Mouse (Mus musculus) liver, embryonic 16.5 days (tissue): ENCODE data around the gene Srgap2. TPM values are rescaled to one million over a fixed set of nuclear protein-coding genes. Genes with fewer than 3 reads are reported as not detected.
A peak's percentile ranks its signal among the peaks of the same experiment; 100 is the strongest.

Experiments
- ATAC-seq: fragments of 200-750 bp; cut with Nextera tagmentation; 2 replicates; pipeline ENCODE4 v1.8.0; 2017; ENCODE audit warnings: low read depth, mild to moderate bottlenecking, moderate number of reproducible peaks, moderate library complexity
- H3K27ac ChIP-seq: fragments of 300-500 bp; sonication (generic); 2 replicates; pipeline ENCODE4 v1.5.1; 2014; ENCODE audit warnings: mild to moderate bottlenecking, low read length
- H3K27me3 ChIP-seq: fragments of 300-500 bp; sonication (generic); 2 replicates; pipeline ENCODE4 v1.6.1; 2014; ENCODE audit warnings: low read depth, low read length, mixed read lengths; ENCODE audit not compliant: control insufficient read depth, insufficient read depth
- H3K36me3 ChIP-seq: fragments of 300-500 bp; sonication (generic); 2 replicates; pipeline ENCODE4 v1.6.1; 2014; ENCODE audit warnings: mild to moderate bottlenecking; ENCODE audit not compliant: control insufficient read depth, insufficient read depth
- H3K4me1 ChIP-seq: fragments of 300-500 bp; sonication (generic); 2 replicates; pipeline ENCODE4 v1.6.1; 2014; ENCODE audit warnings: low read depth, low read length, mixed read lengths; ENCODE audit not compliant: control insufficient read depth
- H3K4me2 ChIP-seq: fragments of 300-500 bp; sonication (generic); 2 replicates; pipeline ENCODE4 v1.6.1; 2014; ENCODE audit warnings: low read depth, low read length, mixed read lengths
- H3K4me3 ChIP-seq: fragments of 300-500 bp; sonication (generic); 2 replicates; pipeline ENCODE4 v1.5.1; 2014; ENCODE audit warnings: low read depth, mild to moderate bottlenecking, low read length
- H3K9ac ChIP-seq: fragments of 300-500 bp; sonication (generic); 2 replicates; pipeline ENCODE4 v1.6.1; 2014; ENCODE audit warnings: low read depth, low read length
- H3K9me3 ChIP-seq: fragments of 300-500 bp; sonication (generic); replicated peaks from 2 replicates; pipeline ENCODE4 v1.6.1; 2016; ENCODE audit warnings: low read length; ENCODE audit not compliant: control insufficient read depth
- WGBS: fragments of 180-500 bp; shearing (Covaris S2); extraction: QIAGEN DNeasy Blood & Tissue Kit; methylation state at CpG from one replicate; pipeline ENCODE4 v1.1.7; 2014; ENCODE audit not compliant: insufficient replicate concordance; 5-methylcytosine and 5-hydroxymethylcytosine counted together
- polyA plus RNA-seq: library from polyadenylated mRNA; unstranded; fragments of >200 nt; fragmentation: Nextera tagmentation; extraction: Ambion mirVana; gene quantifications from 2 replicates; pipeline ENCODE4 v1.2.1, GENCODE M21; 2015

Gene Srgap2
- polyA plus RNA-seq, 1 experiment from 2014 or later = 5.3 TPM

DNA sequence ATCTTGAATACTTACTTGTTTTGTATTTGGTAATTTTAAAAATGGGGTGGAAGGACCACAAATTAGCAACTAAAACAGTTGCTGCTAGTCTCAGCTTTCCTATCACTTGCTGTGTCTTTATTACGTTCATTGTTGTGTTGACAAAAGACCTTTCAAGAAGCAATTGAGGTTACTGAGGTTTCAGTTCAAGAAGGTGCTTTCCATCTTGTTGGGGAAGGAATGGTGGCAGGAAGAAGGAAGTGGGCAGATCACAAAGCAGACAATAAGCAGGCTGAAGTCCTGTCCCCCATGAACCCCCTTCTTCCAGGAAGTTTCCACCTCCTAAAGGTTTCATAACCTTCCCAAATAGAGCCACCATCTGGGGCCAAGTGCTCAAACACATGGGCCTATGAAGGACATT, 161.3 kb downstream of the Srgap2 start:
- no peak overlapping the region for H3K4me3 ChIP-seq

DNA sequence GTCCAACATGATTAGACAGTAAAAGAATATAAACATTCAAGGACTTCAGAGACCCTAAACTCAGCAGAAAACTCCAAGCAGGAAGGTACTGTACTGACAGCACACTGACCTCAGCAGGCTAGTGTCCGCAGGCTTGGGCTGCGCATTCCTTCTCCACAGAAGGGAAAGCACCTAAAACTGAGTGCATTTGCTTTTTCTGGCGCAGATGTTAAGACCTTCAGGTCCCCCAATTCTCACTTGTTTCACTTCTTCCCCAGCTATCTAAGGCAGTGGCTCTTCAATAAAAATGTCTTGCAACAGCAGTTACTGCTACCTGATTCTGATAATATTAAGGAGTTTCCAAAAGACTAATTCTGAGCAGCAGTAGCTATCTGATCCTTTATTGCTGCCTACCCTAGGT, 162.7 kb downstream of the Srgap2 start:
- H3K4me2 ChIP-seq = no peak overlapping the region
- no peak overlapping the region for H3K27ac ChIP-seq
- H3K4me3 ChIP-seq = no peak overlapping the region
- H3K4me1 ChIP-seq = no peaks in the 10 kb centered on the region
- no peaks in the 10 kb centered on the region for H3K27me3 ChIP-seq
- 78% methylated on average over 3 of the region's 3 CpGs for WGBS
- no peak overlapping the region for H3K9ac ChIP-seq
- no peaks in the 10 kb centered on the region for H3K9me3 ChIP-seq
- ATAC-seq = no peak
- H3K36me3 ChIP-seq = no peaks in the 10 kb centered on the region

More for the DNA sequence above, 161.3 kb downstream of the Srgap2 start:
- Histone ChIP-seq H3K27ac (no peak overlapping the region), H3K4me1 (no peaks in the 10 kb centered on the region), H3K36me3 (no peaks in the 10 kb centered on the region), H3K4me2 (no peak overlapping the region), H3K9ac (no peak overlapping the region), H3K9me3 (no peaks in the 10 kb centered on the region), H3K27me3 (no peaks in the 10 kb centered on the region)
- ATAC-seq = no peak
- 50% methylated on average over 1 of the region's 1 CpGs for WGBS

DNA sequence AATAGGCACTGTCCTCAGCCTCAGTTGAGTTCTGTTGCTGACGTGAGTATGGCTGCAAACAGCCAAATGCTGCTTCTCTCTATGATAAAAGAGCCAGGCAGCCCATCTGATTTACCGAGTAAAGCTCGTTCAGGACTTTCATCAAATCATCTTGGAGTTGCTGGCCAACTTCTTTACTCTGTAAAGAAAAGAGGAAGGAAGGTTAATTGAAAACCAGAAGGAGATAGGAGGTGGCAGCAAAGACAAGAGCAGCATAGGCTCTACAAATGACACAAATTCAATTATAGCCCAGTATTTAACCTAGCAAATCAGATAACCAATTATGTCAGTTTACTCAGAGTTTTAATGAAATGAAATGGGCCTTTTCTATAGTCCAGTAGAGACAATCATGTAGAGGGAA, 163.3 kb downstream of the Srgap2 start:
- Histone ChIP-seq H3K27me3 (no peaks in the 10 kb centered on the region), H3K9me3 (no peaks in the 10 kb centered on the region), H3K9ac (no peak overlapping the region), H3K27ac (no peak overlapping the region), H3K36me3 (no peaks in the 10 kb centered on the region), H3K4me1 (no peaks in the 10 kb centered on the region), H3K4me2 (no peak overlapping the region), H3K4me3 (no peak overlapping the region)
- no peak for ATAC-seq
- WGBS = 16% methylated on average over 3 of the region's 3 CpGs

DNA sequence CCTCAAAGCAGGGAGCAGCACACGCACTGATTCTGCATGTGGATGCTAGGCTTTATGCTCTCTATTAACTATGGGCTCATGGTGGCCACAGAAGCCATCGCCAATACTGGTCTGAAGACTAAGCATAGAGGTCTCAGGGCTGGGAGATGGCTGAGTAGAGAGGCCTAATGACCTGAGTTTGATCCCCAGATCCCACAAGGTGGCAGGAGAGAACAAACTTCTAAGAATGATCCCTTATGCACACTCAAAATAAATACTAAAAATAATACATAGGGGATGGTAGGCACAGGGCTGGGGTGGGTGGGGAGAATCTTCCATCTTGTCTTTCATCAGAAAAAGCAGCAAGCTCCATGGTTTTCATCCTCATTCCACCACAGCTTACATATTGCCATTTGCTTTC, 165.1 kb downstream of the Srgap2 start:
- no peak for ATAC-seq
- Histone ChIP-seq H3K4me3 (no peak overlapping the region), H3K4me1 (no peaks in the 10 kb centered on the region), H3K27me3 (no peaks in the 10 kb centered on the region), H3K9ac (no peak overlapping the region), H3K27ac (no peak overlapping the region), H3K36me3 (no peaks in the 10 kb centered on the region), H3K9me3 (no peaks in the 10 kb centered on the region), H3K4me2 (no peak overlapping the region)
- 66% methylated on average over 2 of the region's 2 CpGs for WGBS

GRCm38 (mm10) chr1:131360800-131361199, 166.4 kb downstream of the Srgap2 start:
- H3K27me3 ChIP-seq = no peaks in the 10 kb centered on the region

GRCm38 (mm10) chr1:131359609-131360008, 167.5 kb downstream of the Srgap2 start:
- Histone ChIP-seq H3K27me3 (no peaks in the 10 kb centered on the region), H3K27ac (no peak overlapping the region), H3K4me1 (no peaks in the 10 kb centered on the region), H3K36me3 (no peaks in the 10 kb centered on the region; the same call in 1 of the 2 replicates), H3K4me2 (no peak overlapping the region), H3K9me3 (no peaks in the 10 kb centered on the region), H3K9ac (no peak overlapping the region), H3K4me3 (no peak overlapping the region)
- WGBS = 50% methylated on average over 1 of the region's 1 CpGs
- no peak for ATAC-seq

More at GRCm38 (mm10) chr1:131360800-131361199, 166.4 kb downstream of the Srgap2 start:
- peak; percentile 30; the same call in 1 of the 2 replicates for ATAC-seq
- Histone ChIP-seq H3K9ac (no peak overlapping the region), H3K4me1 (no peaks in the 10 kb centered on the region), H3K27ac (no peak overlapping the region), H3K4me3 (no peak overlapping the region), H3K36me3 (no peaks in the 10 kb centered on the region), H3K4me2 (no peak overlapping the region), H3K9me3 (no peaks in the 10 kb centered on the region)
- 53% methylated on average over 3 of the region's 3 CpGs for WGBS

DNA sequence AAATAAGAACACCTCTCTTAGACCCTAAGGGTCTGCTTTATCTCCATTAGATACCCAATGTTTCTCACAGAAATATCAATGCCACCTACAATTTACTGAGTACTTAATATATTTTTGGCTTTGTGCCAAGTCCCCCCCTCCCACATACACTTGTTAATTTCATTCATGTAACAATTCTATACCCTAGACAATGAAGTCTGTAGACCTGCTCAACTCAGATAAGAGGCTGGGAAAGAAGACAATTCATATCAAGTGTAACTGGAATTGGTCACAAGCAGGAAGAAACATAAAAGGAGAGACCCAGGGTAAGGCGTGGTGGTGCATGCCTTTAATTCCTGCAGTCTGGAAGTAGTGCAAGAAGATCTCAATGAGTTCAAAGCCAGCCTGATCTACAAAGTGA, 169.9 kb downstream of the Srgap2 start:
- Histone ChIP-seq H3K4me2 (no peak overlapping the region), H3K27ac (no peak overlapping the region), H3K27me3 (no peaks in the 10 kb centered on the region), H3K4me3 (no peak overlapping the region), H3K36me3 (no peaks in the 10 kb centered on the region; the same call in 1 of the 2 replicates), H3K9ac (no peak overlapping the region), H3K9me3 (no peaks in the 10 kb centered on the region), H3K4me1 (no peaks in the 10 kb centered on the region)
- 48% methylated on average over 1 of the region's 1 CpGs for WGBS
- no peak for ATAC-seq

DNA sequence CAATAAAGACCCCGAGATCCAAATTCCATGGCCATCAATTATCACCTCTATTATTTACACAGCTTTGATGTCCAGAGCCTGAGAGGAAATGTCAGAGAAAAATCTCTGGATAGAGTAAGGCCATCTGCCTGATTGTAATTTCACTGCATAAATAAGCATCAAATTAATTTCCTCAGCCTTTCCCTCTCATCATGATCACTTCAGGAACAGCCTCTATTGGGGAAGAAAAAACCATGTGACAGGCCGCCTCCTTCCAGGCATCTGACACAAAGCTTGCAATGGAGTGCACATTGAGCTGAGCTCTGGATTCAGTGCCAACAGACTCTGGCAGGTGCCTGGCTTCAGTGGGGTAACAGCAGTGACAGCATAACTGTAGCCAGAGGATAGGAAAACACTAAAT, 175.7 kb downstream of the Srgap2 start:
- Histone ChIP-seq H3K9ac (no peak overlapping the region), H3K36me3 (no peaks in the 10 kb centered on the region; the same call in 1 of the 2 replicates), H3K4me1 (no peaks in the 10 kb centered on the region), H3K27ac (no peak overlapping the region), H3K4me3 (no peak overlapping the region), H3K4me2 (no peak overlapping the region), H3K9me3 (no peaks in the 10 kb centered on the region), H3K27me3 (no peaks in the 10 kb centered on the region)
- ATAC-seq = no peak
- WGBS = 59% methylated on average over 2 of the region's 2 CpGs

GRCm38 (mm10) chr1:131349993-131350510, 177.1 kb downstream of the Srgap2 start:
- H3K4me2 ChIP-seq = no peak overlapping the region
- no peak for ATAC-seq
- H3K27ac ChIP-seq = no peak overlapping the region
- WGBS = 59% methylated on average over 1 of the region's 1 CpGs
- no peaks in the 10 kb centered on the region for H3K4me1 ChIP-seq
- H3K4me3 ChIP-seq = no peak overlapping the region
- no peaks in the 10 kb centered on the region; the same call in 1 of the 2 replicates for H3K36me3 ChIP-seq
- no peaks in the 10 kb centered on the region for H3K9me3 ChIP-seq
- no peaks in the 10 kb centered on the region for H3K27me3 ChIP-seq
- H3K9ac ChIP-seq = no peak overlapping the region
